19 mouse cellular contexts compared by ENCODE assay signal in the genomic region with DNA sequence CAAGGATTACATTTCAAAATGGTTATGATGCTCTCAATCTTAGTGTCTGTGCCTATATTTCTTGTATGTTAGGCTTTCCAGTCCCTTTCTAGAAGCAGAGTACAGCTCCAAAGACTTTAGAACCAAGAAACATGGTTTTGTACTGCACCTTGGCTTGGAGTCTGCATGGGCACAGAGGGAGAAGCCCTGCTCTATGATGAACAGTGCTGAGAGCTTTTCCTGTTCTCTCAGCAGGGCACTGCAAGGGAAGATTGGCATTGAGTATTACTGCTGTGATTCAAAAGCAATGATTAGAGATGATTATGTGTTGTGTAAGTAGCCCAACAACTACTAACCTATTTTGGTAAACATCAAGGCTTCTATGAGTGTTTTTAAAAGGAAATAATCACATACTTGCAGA. TPM values are rescaled to one million over a fixed set of nuclear protein-coding genes. Genes with fewer than 3 reads are reported as not detected.
A peak's percentile ranks its signal among the peaks of the same experiment; 100 is the strongest.
DNase-seq lines count a peak whose midpoint lies in the region; ATAC-seq lines count a peak whose summit lies in the region.
"Had no signal": no experiment of that assay in that cellular context is flagged by ENCODE, and none has a peak within 500 bp of the region (broad histone marks: within the 10 kb centered on the region; RNA-seq: fewer than 3 reads in every experiment).

No protein-coding gene starts in this region.

- no peak overlapping the region for H3K4me3 ChIP-seq in forebrain, embryonic 11.5 days (ENCODE audit: low read depth, low read length)
- H3K4me3 ChIP-seq: embryonic facial prominence, embryonic 10.5 days; gastrocnemius, adult 2 months; heart, embryonic 12.5 days; hindbrain, embryonic 15.5 days had no signal

- no peak overlapping the region for H3K4me2 ChIP-seq in forebrain, embryonic 11.5 days (ENCODE audit: low read depth, low read length, severe bottlenecking)
- H3K4me2 ChIP-seq: heart, embryonic 12.5 days; hindbrain, embryonic 15.5 days had no signal

- H3K9ac ChIP-seq in forebrain, embryonic 11.5 days (ENCODE audit: low read length), result no peak overlapping the region
- H3K9ac ChIP-seq: heart, embryonic 12.5 days; hindbrain, embryonic 15.5 days had no signal

- ATAC-seq in cerebellum, adult (ENCODE audit: insufficient number of reproducible peaks, low FRiP score, low TSS enrichment), result peak; percentile 60
- no peak for ATAC-seq in forebrain, embryonic 11.5 days (replicated peaks; ENCODE audit: low FRiP score)
- ATAC-seq: CD4-positive, CD25-positive, alpha-beta regulatory T cell, adult 4 months; forebrain, embryonic 14.5 days; intestine, embryonic 16.5 days had no signal

- H3K27me3 ChIP-seq in forebrain, embryonic 11.5 days (ENCODE audit: control insufficient read depth, insufficient read depth, low read length), result no peaks in the 10 kb centered on the region
- H3K27me3 ChIP-seq: heart, embryonic 12.5 days; hindbrain, embryonic 15.5 days had no signal

- H3K4me1 ChIP-seq in forebrain, embryonic 11.5 days (replicated peaks; ENCODE audit: control insufficient read depth, insufficient read depth, low read length), result no peaks in the 10 kb centered on the region
- H3K4me1 ChIP-seq: hindbrain, embryonic 15.5 days had no signal

- no peak for DNase-seq in cerebellum, postnatal 4 days (ENCODE audit: low spot score in 2 of 2)
- DNase-seq in cerebellum, adult 18-20 months, result peak; percentile 57 to 75
- peak; percentile 79 for DNase-seq in cerebellum, adult 9-11 months
- DNase-seq in cerebellum, postnatal 36 days, result peak; percentile 55 to 60
- DNase-seq in testis, postnatal 10 days (ENCODE audit: low spot score), result no peak
- no peak for DNase-seq in forebrain, embryonic 11.5 days (ENCODE audit: low spot score)
- no peak for DNase-seq in ovary, postnatal 14 days (ENCODE audit: low spot score)
- DNase-seq: adrenal gland, postnatal 10 days; B cell, adult 2 months; gastrocnemius, adult 2 months; gastrocnemius, postnatal 25 days had no signal

- H3K27ac ChIP-seq in forebrain, embryonic 11.5 days (ENCODE audit: low read depth, low read length), result no peak overlapping the region
- H3K27ac ChIP-seq: embryonic facial prominence, embryonic 10.5 days; gastrocnemius, adult 2 months; hindbrain, embryonic 15.5 days had no signal

- H3K9me3 ChIP-seq in forebrain, embryonic 11.5 days (ENCODE audit: control insufficient read depth, low read length), result no peaks in the 10 kb centered on the region
- H3K9me3 ChIP-seq: embryonic facial prominence, embryonic 10.5 days; heart, embryonic 12.5 days; hindbrain, embryonic 15.5 days had no signal

- H3K36me3 ChIP-seq in forebrain, embryonic 11.5 days (ENCODE audit: control insufficient read depth, insufficient read depth, low read length), result no peaks in the 10 kb centered on the region
- H3K36me3 ChIP-seq: embryonic facial prominence, embryonic 10.5 days; G1E; heart, embryonic 12.5 days; hindbrain, embryonic 15.5 days had no signal

RNA-seq across cellular contexts. Expression of a gene that starts 1.6 kb away (rescaled TPM):
- polyA plus RNA-seq in forebrain, embryonic 11.5 days (2014; fragmentation: Nextera tagmentation; extraction: Ambion mirVana), result 0.07 and 0.15 TPM in 2 replicates
- polyA plus RNA-seq: CD4-positive, CD25-positive, alpha-beta regulatory T cell, adult 4 months had no signal

Comparison
In these comparisons a context has a peak if more than half of its experiments do, and no peak if none do; other contexts are left out.
1. DNase-seq: peak in cerebellum, adult 18-20 months (2 of 2), cerebellum, adult 9-11 months (single experiment) and cerebellum, postnatal 36 days (2 of 2); none in cerebellum, postnatal 4 days (0 of 2), testis, postnatal 10 days (single experiment), forebrain, embryonic 11.5 days (single experiment) and ovary, postnatal 14 days (single experiment).